Mouse (Mus musculus): ENCODE data around the gene Baz1b. TPM values are rescaled to one million over a fixed set of nuclear protein-coding genes. Genes with fewer than 3 reads are reported as not detected.

The Baz1b gene
- total and polyA plus RNA-seq, 3 experiments = 44.5 to 81.5 (median 72.9) TPM

GRCm38 (mm10) chr5:135145955-135146354, 41.1 kb upstream of the Baz1b start (continued):
- TF ChIP-seq POLR2A (IDR thresholded peaks at IDR 0.05; ENCODE audit: control insufficient read depth in 1 of 2, insufficient read depth in 1 of 2, low read depth in 1 of 2, low read length in 2 of 2, poor library complexity in 1 of 2) (no peak), TBP (IDR thresholded peaks at IDR 0.05; ENCODE audit: low read depth, low read length) (no peak), RCOR1 (IDR thresholded peaks at IDR 0.05; ENCODE audit: low read depth, low read length) (0 out of 2 replicates have a peak, but pooled peaks have one; percentile 7), BHLHE40 (IDR thresholded peaks at IDR 0.05; ENCODE audit: borderline replicate concordance, low read depth, low read length) (no peak), GABPA (IDR thresholded peaks at IDR 0.05; ENCODE audit: low read depth, low read length) (no peak), MYB (IDR thresholded peaks at IDR 0.05; ENCODE audit: low read depth, low read length) (no peak), MAX (IDR thresholded peaks at IDR 0.05; ENCODE audit: low read length) (0 out of 2 replicates have a peak, but pooled peaks have one; percentile 25), POLR2AphosphoS2 (IDR thresholded peaks at IDR 0.05; ENCODE audit: low read length) (no peak), MAFK (IDR thresholded peaks at IDR 0.05; ENCODE audit: borderline replicate concordance, low read depth, low read length) (no peak), RAD21 (IDR thresholded peaks at IDR 0.05; ENCODE audit: low read depth, low read length) (no peak), UBTF (IDR thresholded peaks at IDR 0.05; ENCODE audit: borderline replicate concordance, insufficient read depth, low read depth, low read length) (no peak)

GRCm38 (mm10) chr5:135148715-135149052, 38.4 kb upstream of the Baz1b start:
- H3K4me1 ChIP-seq (ENCODE audit: control insufficient read depth in 1 of 2, insufficient read depth in 2 of 2, low read length in 2 of 2) = peaks cover 3 to 20% of the 10 kb centered on the region in 2 experiments
- H3K27ac ChIP-seq (ENCODE audit: control insufficient read depth, low read depth, low read length) = no peak overlapping the region

GRCm38 (mm10) chr5:135149053-135149819, 37.8 kb upstream of the Baz1b start, which contains the start of gene Tbl2:
Gene Tbl2, plus strand, starts transcription at chr5:135149657.
- peak within 1 kb of the TSS; percentile 91 for H3K9ac ChIP-seq (ENCODE audit: control insufficient read depth, low read depth, low read length, poor library complexity, severe bottlenecking)
- H3K9me3 ChIP-seq (replicated peaks; ENCODE audit: insufficient read depth, low read length) = no peaks in the 10 kb centered on the region
- H3K79me2 ChIP-seq (ENCODE audit: control insufficient read depth, insufficient read depth, low read length, poor library complexity) = peaks cover 12% of the 10 kb centered on the region
- peaks cover 2 to 17% of the 10 kb centered on the region in 2 experiments for H3K36me3 ChIP-seq (ENCODE audit: control insufficient read depth in 1 of 2, insufficient read depth in 2 of 2, low read length in 2 of 2)
- peak; percentile 99 for DNase-seq (ENCODE audit: low read depth, low spot score)
- H3K4me3 ChIP-seq (ENCODE audit: control insufficient read depth in 1 of 2, insufficient read depth in 1 of 2, low read depth in 2 of 2, low read length in 2 of 2) = peak within 1 kb of the TSS; percentile 92 to 96
- H3K4me1 ChIP-seq (ENCODE audit: control insufficient read depth in 1 of 2, insufficient read depth in 2 of 2, low read length in 2 of 2) = peaks cover 3 to 20% of the 10 kb centered on the region in 2 experiments
- peak within 1 kb of the TSS; percentile 83 for H3K27ac ChIP-seq (ENCODE audit: control insufficient read depth, low read depth, low read length)
- H3K27me3 ChIP-seq (ENCODE audit: control insufficient read depth in 1 of 2, insufficient read depth in 2 of 2, low read length in 2 of 2) = no peaks in the 10 kb centered on the region
- TF ChIP-seq ZNF384 (IDR thresholded peaks at IDR 0.05; ENCODE audit: low read depth, low read length) (no peak), MYC (IDR thresholded peaks at IDR 0.05; ENCODE audit: low read depth, low read length) (peak; percentile 75; the same call in 1 of the 2 replicates), TCF12 (IDR thresholded peaks at IDR 0.05; ENCODE audit: low read depth, low read length) (peak; percentile 47; the same call in 1 of the 2 replicates), SIN3A (IDR thresholded peaks at IDR 0.05; ENCODE audit: low read length) (peak; percentile 82), MAX (IDR thresholded peaks at IDR 0.05; ENCODE audit: low read length) (peak; percentile 93), GATA1 (IDR thresholded peaks at IDR 0.05; ENCODE audit: low read depth, low read length) (no peak), POLR2AphosphoS2 (IDR thresholded peaks at IDR 0.05; ENCODE audit: low read length) (peak; percentile 80; the same call in 1 of the 2 replicates), MAZ (IDR thresholded peaks at IDR 0.05; ENCODE audit: low read depth, low read length) (0 out of 2 replicates have a peak, but pooled peaks have one; percentile 55), POLR2A (IDR thresholded peaks at IDR 0.05; ENCODE audit: control insufficient read depth in 1 of 2, insufficient read depth in 1 of 2, low read depth in 1 of 2, low read length in 2 of 2, poor library complexity in 1 of 2) (peak; percentile 87 to 88), CHD1 (IDR thresholded peaks at IDR 0.05; ENCODE audit: low read depth, low read length) (no peak), RAD21 (IDR thresholded peaks at IDR 0.05; ENCODE audit: low read depth, low read length) (no peak), MEF2A (IDR thresholded peaks at IDR 0.05; ENCODE audit: extremely low read depth, insufficient replicate concordance, low read depth, low read length, poor library complexity, severe bottlenecking) (no peak), ZC3H11A (IDR thresholded peaks at IDR 0.05; ENCODE audit: low read depth, low read length) (no peak), USF2 (IDR thresholded peaks at IDR 0.05; ENCODE audit: borderline replicate concordance in 1 of 2, insufficient read depth in 1 of 2, low read depth in 1 of 2, low read length in 2 of 2) (peak; percentile 31 to 68; a peak in 3 of 4 replicates), MAFK (IDR thresholded peaks at IDR 0.05; ENCODE audit: borderline replicate concordance, low read depth, low read length) (no peak), CHD2 (IDR thresholded peaks at IDR 0.05; ENCODE audit: low read length) (no peak)

More at GRCm38 (mm10) chr5:135148715-135149052, 38.4 kb upstream of the Baz1b start:
- Histone ChIP-seq H3K36me3 (ENCODE audit: control insufficient read depth in 1 of 2, insufficient read depth in 2 of 2, low read length in 2 of 2) (peaks cover 0 to 18% of the 10 kb centered on the region in 2 experiments; a peak in 3 of 4 replicates), H3K9ac (ENCODE audit: control insufficient read depth, low read depth, low read length, poor library complexity, severe bottlenecking) (peak overlapping the region; percentile 10; the same call in 1 of the 2 replicates), H3K27me3 (ENCODE audit: control insufficient read depth in 1 of 2, insufficient read depth in 2 of 2, low read length in 2 of 2) (no peaks in the 10 kb centered on the region), H3K4me3 (ENCODE audit: control insufficient read depth in 1 of 2, insufficient read depth in 1 of 2, low read depth in 2 of 2, low read length in 2 of 2) (peak overlapping the region; percentile 47 to 61), H3K9me3 (replicated peaks; ENCODE audit: insufficient read depth, low read length) (no peaks in the 10 kb centered on the region), H3K79me2 (ENCODE audit: control insufficient read depth, insufficient read depth, low read length, poor library complexity) (peaks cover 12% of the 10 kb centered on the region)
- no peak for DNase-seq (ENCODE audit: low read depth, low spot score)
- peak; percentile 50; the same call in 1 of the 2 replicates for TF ChIP-seq SIN3A (IDR thresholded peaks at IDR 0.05; ENCODE audit: low read length)
- TF ChIP-seq EP300 (IDR thresholded peaks at IDR 0.05; ENCODE audit: low read depth in 1 of 2, low read length in 2 of 2) = no peak
- TF ChIP-seq ZKSCAN1 (IDR thresholded peaks at IDR 0.05; ENCODE audit: low read depth, low read length) = no peak
- no peak for TF ChIP-seq MEF2A (IDR thresholded peaks at IDR 0.05; ENCODE audit: extremely low read depth, insufficient replicate concordance, low read depth, low read length, poor library complexity, severe bottlenecking)
- no peak for TF ChIP-seq JUND (IDR thresholded peaks at IDR 0.05; ENCODE audit: low read depth, low read length)
- no peak for TF ChIP-seq MYB (IDR thresholded peaks at IDR 0.05; ENCODE audit: low read depth, low read length)
- no peak for TF ChIP-seq MAX (IDR thresholded peaks at IDR 0.05; ENCODE audit: low read length)
- 0 out of 2 replicates have a peak, but pooled peaks have one; percentile 46 for TF ChIP-seq MAZ (IDR thresholded peaks at IDR 0.05; ENCODE audit: low read depth, low read length)
- no peak for TF ChIP-seq CHD1 (IDR thresholded peaks at IDR 0.05; ENCODE audit: low read depth, low read length)
- TF ChIP-seq E2F4 (IDR thresholded peaks at IDR 0.05; ENCODE audit: borderline replicate concordance, low read depth, low read length) = no peak
